Mouse (Mus musculus): ENCODE data around the gene Pqlc2.

Gene Pqlc2

GRCm38 (mm10) chr4:139268242-139268641, 42.3 kb downstream of the Pqlc2 start:
- no peak; the same call in 1 of the 2 replicates for ATAC-seq (ENCODE audit: insufficient number of reproducible peaks, low FRiP score, low TSS enrichment)

DNA sequence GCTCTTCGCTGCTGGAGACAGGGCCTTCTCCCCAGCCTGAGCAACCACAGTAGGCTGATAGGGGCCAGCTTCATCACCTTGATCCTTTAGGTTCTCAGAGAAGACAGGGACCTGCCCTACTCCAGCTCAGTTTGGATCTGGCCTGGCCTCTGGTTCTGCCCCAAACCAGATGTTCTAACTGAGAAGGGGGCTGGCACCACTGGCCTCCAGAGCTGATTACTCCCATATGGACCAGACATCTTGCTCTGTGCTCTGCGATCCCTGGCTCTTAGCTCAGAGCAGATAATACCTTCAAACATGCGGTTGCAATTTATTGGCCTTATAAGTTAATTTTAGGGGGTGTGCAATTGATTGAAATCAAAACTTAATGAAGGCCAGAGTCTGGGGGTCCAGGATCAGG, 43.2 kb downstream of the Pqlc2 start:
- ATAC-seq (ENCODE audit: insufficient number of reproducible peaks, low FRiP score, low TSS enrichment) = no peak

DNA sequence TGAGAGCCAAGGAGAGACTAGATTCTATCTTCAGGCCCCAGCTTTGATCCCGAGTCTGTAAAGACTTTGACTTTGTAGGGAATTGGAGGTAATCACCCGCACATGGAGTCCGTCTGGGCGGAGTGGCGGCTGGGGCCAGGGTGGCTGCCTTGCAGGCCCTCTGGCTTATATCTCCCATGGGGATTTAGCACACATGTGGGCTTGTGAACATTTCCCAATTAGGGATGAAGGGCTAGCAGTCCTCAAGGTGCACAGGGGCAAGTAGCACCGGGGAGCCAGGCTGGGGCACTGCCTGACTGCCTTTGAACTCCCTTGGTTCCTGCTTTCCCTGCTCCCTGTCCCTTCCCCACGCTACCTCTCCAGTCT, 44.0 kb downstream of the Pqlc2 start:
- ATAC-seq (ENCODE audit: insufficient number of reproducible peaks, low FRiP score, low TSS enrichment) = no peak

- peak; percentile 29; the same call in 1 of the 2 replicates for ATAC-seq (ENCODE audit: insufficient number of reproducible peaks, low FRiP score, low TSS enrichment)
Measured at GRCm38 (mm10) chr4:139265783-139266499, 44.6 kb downstream of the Pqlc2 start.

GRCm38 (mm10) chr4:139262981-139263380, 47.5 kb downstream of the Pqlc2 start:
- no peak for ATAC-seq (ENCODE audit: insufficient number of reproducible peaks, low FRiP score, low TSS enrichment)

DNA sequence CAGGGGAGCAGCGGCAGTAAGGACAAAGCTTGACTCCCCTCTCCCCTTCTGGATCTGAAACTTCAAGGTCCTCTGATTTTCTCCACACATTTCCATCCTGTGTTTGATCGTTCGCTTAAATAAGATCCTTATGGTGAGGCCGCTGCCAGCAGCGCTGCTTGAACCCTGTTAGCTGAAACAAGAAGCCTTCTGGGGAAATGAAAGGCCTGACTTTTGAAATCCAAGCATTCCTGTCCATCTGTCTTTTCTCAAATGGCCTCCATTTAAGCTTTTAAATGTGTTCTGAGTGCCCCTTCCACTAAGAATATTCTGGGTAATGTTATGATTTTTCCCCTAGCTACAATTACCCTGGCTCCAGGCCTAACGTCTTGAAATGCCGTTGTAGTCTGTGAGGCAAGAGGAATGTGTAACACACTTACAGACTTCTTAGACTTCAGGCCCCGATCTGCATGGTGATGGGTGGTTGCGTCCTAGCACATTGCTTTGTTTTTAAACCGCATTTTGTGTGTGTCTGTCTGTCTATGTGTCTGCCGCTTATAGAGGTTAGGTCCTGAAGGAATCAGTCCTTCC, 51.1 kb downstream of the Pqlc2 start:
- ATAC-seq (ENCODE audit: insufficient number of reproducible peaks, low FRiP score, low TSS enrichment) = no peak

DNA sequence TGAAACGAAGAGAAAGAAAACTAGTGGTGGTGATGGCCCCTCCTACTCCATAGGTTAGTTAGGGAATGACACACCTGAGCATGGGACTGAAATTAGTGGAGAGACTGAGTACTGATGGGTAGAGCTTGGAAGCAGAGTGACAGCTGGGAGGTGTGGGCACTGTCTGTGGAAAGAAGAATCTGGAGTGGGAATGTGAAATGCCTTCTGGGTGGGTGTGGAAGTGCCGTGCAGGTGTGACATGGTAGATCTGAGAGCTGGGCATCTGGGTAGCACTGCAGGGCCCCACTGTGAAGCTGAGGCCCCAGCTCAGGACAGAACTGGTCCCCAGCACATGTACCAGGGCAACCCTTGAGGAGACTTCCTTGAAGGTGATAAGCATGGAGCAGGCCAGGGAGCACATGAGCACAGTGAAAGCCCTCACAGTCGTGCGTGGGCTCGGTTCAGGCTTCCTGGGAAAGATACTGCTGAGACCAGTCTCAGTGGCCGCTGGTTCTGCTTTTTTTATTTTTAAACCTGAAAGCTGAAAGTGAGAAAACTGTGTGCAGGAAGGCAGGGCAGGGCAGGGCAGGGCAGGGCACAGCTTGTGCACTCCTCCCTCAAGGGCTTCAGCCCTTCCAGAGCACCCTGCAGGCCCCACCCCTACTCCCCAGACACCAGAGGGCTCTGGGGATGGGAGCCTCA, 51.7 kb downstream of the Pqlc2 start:
- ATAC-seq (ENCODE audit: insufficient number of reproducible peaks, low FRiP score, low TSS enrichment) = no peak

DNA sequence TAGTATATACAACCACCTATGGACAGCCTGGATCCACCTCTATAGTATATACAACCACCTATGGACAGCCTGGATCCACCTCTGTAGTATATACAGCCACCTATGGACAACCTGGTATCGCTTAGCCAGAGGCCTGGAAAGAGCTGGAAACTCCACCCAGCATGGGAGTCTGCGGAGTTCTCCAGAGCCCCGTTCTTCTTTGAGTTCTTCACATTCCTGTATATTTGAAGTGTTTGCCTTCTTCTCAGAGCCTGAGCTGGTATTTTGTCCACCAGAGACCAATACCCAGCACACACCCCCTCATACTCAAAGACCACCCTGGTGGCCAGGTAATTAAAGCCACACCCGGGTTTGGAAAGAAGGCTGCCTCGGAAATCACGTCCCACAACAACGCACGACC, 53.8 kb downstream of the Pqlc2 start:
- ATAC-seq (ENCODE audit: insufficient number of reproducible peaks, low FRiP score, low TSS enrichment) = no peak

- ATAC-seq (ENCODE audit: insufficient number of reproducible peaks, low FRiP score, low TSS enrichment) = no peak
Measured at GRCm38 (mm10) chr4:139256146-139256545, 54.4 kb downstream of the Pqlc2 start.

DNA sequence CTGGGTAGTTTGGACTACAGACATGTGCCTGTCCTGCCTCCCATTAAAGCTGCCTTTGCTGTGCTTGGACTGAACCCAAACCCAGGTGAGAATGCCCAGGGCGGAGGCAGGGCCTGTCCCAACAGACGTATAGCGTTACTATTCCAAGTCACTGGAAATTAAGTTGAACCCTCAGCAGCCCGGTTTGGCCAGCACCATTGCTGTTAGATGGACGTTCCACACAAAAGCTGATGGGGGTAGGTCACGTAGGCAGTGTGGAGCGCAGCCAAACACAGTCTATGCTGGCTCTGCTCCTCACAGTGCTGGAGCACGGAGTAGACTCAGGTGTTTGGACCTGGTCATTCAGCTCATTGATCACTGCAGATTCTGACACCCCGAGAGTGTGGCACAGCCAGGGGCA, 57.3 kb downstream of the Pqlc2 start:
- ATAC-seq (ENCODE audit: insufficient number of reproducible peaks, low FRiP score, low TSS enrichment) = no peak

- ATAC-seq (ENCODE audit: insufficient number of reproducible peaks, low FRiP score, low TSS enrichment) = peak; percentile 54; the same call in 1 of the 2 replicates
Measured at GRCm38 (mm10) chr4:139252051-139252760, 58.3 kb downstream of the Pqlc2 start.

DNA sequence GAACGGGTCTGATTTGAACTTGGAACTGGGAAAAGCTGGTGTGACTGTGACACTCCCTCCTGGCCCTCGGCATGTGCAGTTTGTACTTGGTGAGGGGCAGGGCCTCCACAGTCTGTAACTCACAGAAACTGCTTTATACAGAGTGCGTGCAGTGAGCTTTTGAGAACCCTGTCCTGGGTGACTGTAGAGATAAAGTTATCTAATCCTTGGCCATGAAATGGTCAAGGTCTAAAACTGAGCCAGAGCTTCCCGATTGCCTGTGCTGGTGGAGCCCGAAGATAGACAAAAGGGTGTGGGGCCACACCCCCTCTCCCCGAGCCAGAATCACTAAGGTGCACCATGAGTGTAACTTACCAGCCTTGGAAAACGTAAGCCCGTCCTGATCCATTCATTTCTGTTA, 59.6 kb downstream of the Pqlc2 start:
- ATAC-seq (ENCODE audit: insufficient number of reproducible peaks, low FRiP score, low TSS enrichment) = no peak

GRCm38 (mm10) chr4:139250043-139250442, 60.5 kb downstream of the Pqlc2 start:
- no peak for ATAC-seq (ENCODE audit: insufficient number of reproducible peaks, low FRiP score, low TSS enrichment)

DNA sequence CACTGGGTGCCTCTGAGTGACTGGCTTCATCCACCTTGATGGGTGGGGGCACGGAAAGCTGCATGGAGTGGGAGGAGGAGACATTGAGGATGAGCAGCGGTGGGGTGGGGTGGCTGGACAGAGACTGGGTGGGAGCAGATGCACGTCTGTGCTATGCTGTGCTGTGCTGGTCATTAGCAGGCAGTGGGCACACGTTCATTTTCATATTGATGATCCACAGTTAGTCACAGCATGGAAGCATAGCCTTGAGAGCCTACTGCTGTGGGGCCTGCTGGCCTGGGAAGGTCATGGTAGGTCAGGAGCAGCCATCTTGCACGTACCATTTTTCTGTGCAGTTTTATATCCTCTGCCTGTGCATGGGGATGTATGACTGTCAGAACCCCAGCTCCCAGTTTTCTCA, 61.8 kb downstream of the Pqlc2 start:
- no peak for ATAC-seq (ENCODE audit: insufficient number of reproducible peaks, low FRiP score, low TSS enrichment)

- ATAC-seq (ENCODE audit: insufficient number of reproducible peaks, low FRiP score, low TSS enrichment) = no peak
Measured at GRCm38 (mm10) chr4:139247966-139248365, 62.5 kb downstream of the Pqlc2 start.

- ATAC-seq (ENCODE audit: insufficient number of reproducible peaks, low FRiP score, low TSS enrichment) = no peak
Measured at GRCm38 (mm10) chr4:139246130-139246877, 64.2 kb downstream of the Pqlc2 start.

GRCm38 (mm10) chr4:139245534-139245933, 65.0 kb downstream of the Pqlc2 start:
- no peak for ATAC-seq (ENCODE audit: insufficient number of reproducible peaks, low FRiP score, low TSS enrichment)

- ATAC-seq (ENCODE audit: insufficient number of reproducible peaks, low FRiP score, low TSS enrichment) = no peak
Measured at GRCm38 (mm10) chr4:139244766-139245165, 65.7 kb downstream of the Pqlc2 start.

DNA sequence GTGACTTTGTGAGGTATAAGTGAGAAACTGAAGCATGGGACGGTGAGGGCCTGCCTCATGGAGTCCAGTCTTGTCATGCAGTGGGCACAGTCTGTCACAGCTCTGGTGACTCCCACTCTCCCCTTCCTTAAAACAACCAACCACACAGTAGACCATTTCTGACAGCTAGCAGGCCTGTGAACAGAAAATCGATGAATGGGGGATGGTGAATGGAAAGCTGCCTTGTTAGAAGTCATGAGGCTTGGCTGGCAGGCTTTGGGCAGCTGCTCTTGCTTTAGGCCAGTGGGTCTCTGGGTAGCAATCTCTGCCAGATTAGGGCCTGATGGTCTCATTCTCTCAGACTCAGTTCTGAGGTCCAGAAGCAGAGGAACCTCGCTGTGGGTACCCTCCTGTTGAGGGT, 66.3 kb downstream of the Pqlc2 start:
- no peak for ATAC-seq (ENCODE audit: insufficient number of reproducible peaks, low FRiP score, low TSS enrichment)

Measured in cerebellum, adult (tissue).